Mouse (Mus musculus) stomach, embryonic 14.5 days (tissue): ENCODE results near the gene Abca6. TPM values are rescaled to one million over a fixed set of nuclear protein-coding genes. Genes with fewer than 3 reads are reported as not detected.

Experiments
- ATAC-seq: fragments of 200-750 bp; cut with Nextera tagmentation; 2 replicates; pipeline ENCODE4 v1.8.0; 2017; ENCODE audit warnings: low read depth, moderate TSS enrichment; ENCODE audit not compliant: insufficient number of reproducible peaks, insufficient read depth, low FRiP score
- H3K27ac ChIP-seq: fragments of 300-500 bp; sonication (generic); 2 replicates; pipeline ENCODE4 v1.5.1; 2014; ENCODE audit warnings: mild to moderate bottlenecking, low read length, moderate library complexity, mixed read lengths
- H3K27me3 ChIP-seq: fragments of 300-500 bp; sonication (generic); 2 replicates; pipeline ENCODE4 v1.6.1; 2014; ENCODE audit warnings: low read length, control low read depth, mixed read lengths; ENCODE audit not compliant: control insufficient read depth, insufficient read depth
- H3K36me3 ChIP-seq: fragments of 300-500 bp; sonication (generic); 2 replicates; pipeline ENCODE4 v1.6.1; 2014; ENCODE audit warnings: mild to moderate bottlenecking, control low read depth, low read length, moderate library complexity, mixed read lengths; ENCODE audit not compliant: control insufficient read depth, insufficient read depth
- H3K4me1 ChIP-seq: fragments of 300-500 bp; sonication (generic); 2 replicates; pipeline ENCODE4 v1.6.1; 2014; ENCODE audit warnings: low read length, control low read depth, mixed read lengths; ENCODE audit not compliant: control insufficient read depth, insufficient read depth
- H3K4me2 ChIP-seq: fragments of 300-500 bp; sonication (generic); replicated peaks from 2 replicates; pipeline ENCODE4 v1.6.1; 2014; ENCODE audit warnings: low read depth, low read length, control low read depth
- H3K4me3 ChIP-seq: fragments of 300-500 bp; sonication (generic); 2 replicates; pipeline ENCODE4 v1.5.1; 2014; ENCODE audit warnings: low read depth, low read length, control low read depth
- H3K9ac ChIP-seq: fragments of 300-500 bp; sonication (generic); replicated peaks from 2 replicates; pipeline ENCODE4 v1.6.1; 2014; ENCODE audit warnings: low read depth, mild to moderate bottlenecking, control low read depth, low read length, moderate library complexity, mixed read lengths
- H3K9me3 ChIP-seq: fragments of 300-500 bp; sonication (generic); 2 replicates; pipeline ENCODE4 v1.6.1; 2016; ENCODE audit warnings: low read depth, low read length, control low read depth; ENCODE audit not compliant: control insufficient read depth
- WGBS: fragments of 180-500 bp; shearing (Covaris S2); extraction: QIAGEN DNeasy Blood & Tissue Kit; methylation state at CpG from one replicate; pipeline ENCODE4 v1.1.7; 2014; 5-methylcytosine and 5-hydroxymethylcytosine counted together
- polyA plus RNA-seq: library from polyadenylated mRNA; unstranded; fragments of >200 nt; fragmentation: Nextera tagmentation; extraction: Ambion mirVana; gene quantifications from 2 replicates; pipeline ENCODE4 v1.2.1, GENCODE M21; 2014

The Abca6 gene
- polyA plus RNA-seq: 0.95 and 1.1 TPM in 2 replicates

DNA sequence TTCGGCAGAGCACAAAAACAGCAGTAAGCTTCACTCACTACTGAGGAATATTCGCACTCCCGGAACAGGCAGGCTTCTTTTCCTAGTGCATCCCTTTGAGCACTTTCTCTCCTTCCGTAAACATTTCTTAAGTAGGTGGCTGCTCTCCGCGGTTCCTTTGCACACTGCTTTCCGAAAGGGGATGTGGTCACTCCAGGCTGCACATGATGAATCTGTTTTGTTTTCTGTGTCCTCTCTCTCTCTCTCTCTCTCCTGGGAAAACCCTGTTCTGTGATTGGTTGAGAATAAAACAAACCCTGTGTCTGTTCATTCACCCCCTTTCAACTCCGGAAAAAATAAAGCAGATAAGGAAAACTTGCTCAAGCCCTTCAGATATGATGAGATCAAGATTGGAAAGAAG lies at the start of gene Abca6:
Gene Abca6 (minus strand): TSS at position 243 of the 400 bp plus-strand sequence.
- Histone ChIP-seq H3K27ac (no peak within 1 kb of the TSS), H3K36me3 (no peaks in the 10 kb centered on the region), H3K9ac (no peak within 1 kb of the TSS), H3K9me3 (no peaks in the 10 kb centered on the region), H3K4me1 (no peaks in the 10 kb centered on the region), H3K27me3 (no peaks in the 10 kb centered on the region), H3K4me3 (peak within 1 kb of the TSS; percentile 13; the same call in 1 of the 2 replicates), H3K4me2 (peak within 1 kb of the TSS; percentile 15)
- ATAC-seq: no peak
- WGBS: 9% methylated on average over 8 of the region's 8 CpGs

DNA sequence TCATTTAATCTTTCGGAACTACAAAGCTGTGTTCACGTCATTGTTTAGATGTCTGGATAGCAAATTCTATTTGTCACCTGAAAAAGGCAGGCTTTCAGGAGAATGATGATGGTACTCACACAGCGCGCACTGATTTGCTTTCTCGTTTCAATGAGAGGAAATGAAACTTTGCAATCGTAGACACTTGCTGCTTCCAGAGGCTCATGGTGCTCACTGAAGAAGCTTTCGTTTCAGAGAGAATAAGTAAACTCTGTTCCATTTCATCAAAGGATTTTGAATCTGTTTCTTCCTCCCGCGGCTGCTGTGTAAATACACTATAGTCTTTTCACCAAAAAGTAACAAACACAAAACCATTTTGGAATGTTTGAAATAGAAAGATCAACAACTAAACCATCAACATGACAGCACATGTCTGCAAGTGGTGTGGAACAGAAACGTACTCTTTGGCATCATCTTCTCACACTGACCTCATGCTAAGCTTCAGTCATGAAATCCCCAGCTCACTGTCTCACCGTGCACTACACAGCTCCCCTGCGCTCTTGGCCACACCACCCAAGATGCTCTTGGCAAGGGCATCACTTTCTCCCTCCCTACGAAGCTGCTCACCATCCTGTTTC lies 46.4 kb upstream of the Abca6 start:
- H3K9me3 ChIP-seq: no peaks in the 10 kb centered on the region
- no peak overlapping the region for H3K4me3 ChIP-seq
- no peaks in the 10 kb centered on the region for H3K27me3 ChIP-seq
- ATAC-seq: no peak
- 73% methylated on average over 13 of the region's 13 CpGs for WGBS
- no peaks in the 10 kb centered on the region for H3K4me1 ChIP-seq
- no peak overlapping the region for H3K4me2 ChIP-seq
- no peaks in the 10 kb centered on the region for H3K36me3 ChIP-seq
- no peak overlapping the region for H3K9ac ChIP-seq
- H3K27ac ChIP-seq: no peak overlapping the region

DNA sequence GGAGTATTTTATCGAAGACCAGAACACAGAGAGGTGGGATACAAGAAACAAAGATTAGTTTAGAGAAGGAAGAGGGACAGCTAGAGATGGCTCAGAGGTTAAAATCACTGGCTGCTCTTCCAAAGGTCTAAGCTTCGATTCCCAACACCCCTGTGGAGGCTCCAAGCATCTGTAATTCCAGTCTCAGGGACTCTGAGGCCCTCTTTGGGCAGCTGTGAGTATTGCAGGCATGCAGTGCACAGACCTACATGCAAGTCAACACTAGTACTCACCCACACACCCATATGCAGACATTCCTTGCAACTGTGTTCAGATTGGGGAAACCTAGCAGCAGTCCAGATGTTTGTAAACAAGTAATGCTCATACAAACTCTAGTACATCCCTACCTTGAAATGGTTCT lies 39.0 kb upstream of the Abca6 start:
- Histone ChIP-seq H3K36me3 (no peaks in the 10 kb centered on the region), H3K27me3 (no peaks in the 10 kb centered on the region), H3K4me2 (no peak overlapping the region), H3K9me3 (no peaks in the 10 kb centered on the region), H3K27ac (no peak overlapping the region), H3K4me1 (no peaks in the 10 kb centered on the region), H3K9ac (no peak overlapping the region), H3K4me3 (no peak overlapping the region)
- WGBS: 80% methylated on average over 2 of the region's 2 CpGs
- no peak for ATAC-seq

DNA sequence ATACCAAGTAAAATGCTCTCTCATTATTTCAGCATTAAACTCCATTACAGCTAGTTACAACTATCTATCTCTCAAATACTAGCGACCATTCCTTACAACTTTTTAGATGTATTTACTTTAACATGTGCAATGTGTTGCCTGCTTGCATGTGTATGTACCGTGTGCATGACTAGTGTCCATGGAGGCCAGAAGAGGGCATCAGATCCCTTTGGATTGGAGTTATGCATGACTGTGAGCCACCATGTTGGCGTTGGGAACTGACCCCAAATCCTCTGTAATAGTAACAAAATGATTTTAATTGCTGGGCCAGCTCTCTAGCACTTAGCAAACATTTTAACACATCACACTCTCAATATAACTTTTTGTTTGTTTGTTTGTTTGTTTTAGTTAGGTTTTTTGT lies 36.8 kb upstream of the Abca6 start:
- no peaks in the 10 kb centered on the region for H3K36me3 ChIP-seq
- H3K4me1 ChIP-seq: no peaks in the 10 kb centered on the region
- WGBS: 78% methylated on average over 3 of the region's 3 CpGs
- H3K9ac ChIP-seq: no peak overlapping the region
- no peaks in the 10 kb centered on the region for H3K9me3 ChIP-seq
- no peak overlapping the region for H3K4me3 ChIP-seq
- H3K27ac ChIP-seq: no peak overlapping the region
- ATAC-seq: no peak
- H3K27me3 ChIP-seq: no peaks in the 10 kb centered on the region
- H3K4me2 ChIP-seq: no peak overlapping the region

DNA sequence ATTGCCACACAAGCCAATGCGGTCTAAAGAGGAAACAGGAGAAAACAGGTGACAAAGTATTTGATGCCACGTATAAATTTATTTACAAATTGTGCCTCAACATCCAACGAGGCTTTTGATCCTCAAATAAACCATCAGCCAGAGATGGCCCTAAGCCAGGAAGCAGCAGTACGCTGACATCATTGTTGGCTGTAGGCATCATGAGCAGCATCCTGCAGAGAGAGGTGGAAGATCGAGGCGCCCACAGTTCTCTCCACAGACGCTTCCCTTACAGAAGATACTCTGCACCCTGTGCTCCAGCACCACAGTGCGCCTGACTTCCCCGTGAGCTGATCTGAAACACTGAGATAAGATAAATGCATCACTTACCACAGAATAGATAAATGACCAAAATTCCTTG lies 36.1 kb upstream of the Abca6 start:
- no peak overlapping the region for H3K27ac ChIP-seq
- no peak for ATAC-seq
- H3K4me1 ChIP-seq: no peaks in the 10 kb centered on the region
- H3K27me3 ChIP-seq: no peaks in the 10 kb centered on the region
- no peaks in the 10 kb centered on the region for H3K36me3 ChIP-seq
- no peak overlapping the region for H3K4me3 ChIP-seq
- H3K9me3 ChIP-seq: no peaks in the 10 kb centered on the region
- H3K9ac ChIP-seq: no peak overlapping the region
- no peak overlapping the region for H3K4me2 ChIP-seq
- 52% methylated on average over 9 of the region's 9 CpGs for WGBS

DNA sequence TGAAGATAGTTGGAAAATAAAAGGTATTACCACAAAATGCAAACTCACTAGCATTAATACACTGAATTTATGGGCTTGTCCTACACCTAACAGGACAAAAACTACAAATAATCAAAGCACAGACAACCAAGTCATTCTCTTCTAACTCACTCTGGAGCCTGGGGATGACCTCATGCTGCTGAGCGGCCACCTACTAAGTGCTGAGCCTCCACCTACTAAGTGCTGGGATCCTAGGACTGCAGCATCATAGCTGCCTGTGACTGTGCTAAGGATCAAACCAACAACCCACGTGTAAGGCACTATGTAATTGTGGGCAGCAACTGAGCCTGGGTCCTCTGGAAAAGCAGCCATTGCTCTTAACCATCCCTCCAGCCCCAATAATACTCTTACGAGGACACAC lies 34.8 kb upstream of the Abca6 start:
- Histone ChIP-seq H3K9me3 (no peaks in the 10 kb centered on the region), H3K4me1 (no peaks in the 10 kb centered on the region), H3K9ac (no peak overlapping the region), H3K36me3 (no peaks in the 10 kb centered on the region), H3K4me2 (no peak overlapping the region), H3K4me3 (no peak overlapping the region), H3K27ac (no peak overlapping the region), H3K27me3 (no peaks in the 10 kb centered on the region)
- no peak for ATAC-seq
- 81% methylated on average over 3 of the region's 3 CpGs for WGBS

DNA sequence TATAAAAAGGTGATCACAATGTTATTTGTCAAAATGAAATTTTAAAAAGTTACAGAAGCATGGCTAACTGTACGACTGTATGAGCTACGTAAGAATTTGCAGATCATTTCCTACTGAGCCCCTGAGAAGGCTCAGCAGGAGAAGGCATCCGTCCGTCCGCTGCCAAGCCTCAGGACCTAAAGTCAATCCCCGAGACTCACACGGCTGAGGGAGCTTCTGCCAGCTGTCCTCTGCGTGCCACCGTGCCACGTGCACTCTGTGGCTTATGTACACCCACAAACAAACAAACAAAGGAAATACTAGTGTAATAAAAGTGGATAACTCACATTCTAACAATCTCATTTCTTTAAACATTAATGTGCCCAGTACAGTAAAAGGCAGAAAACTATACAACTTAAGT lies 33.3 kb upstream of the Abca6 start:
- H3K36me3 ChIP-seq: no peaks in the 10 kb centered on the region
- H3K9me3 ChIP-seq: no peaks in the 10 kb centered on the region
- no peaks in the 10 kb centered on the region for H3K27me3 ChIP-seq
- H3K9ac ChIP-seq: no peak overlapping the region
- no peak overlapping the region for H3K27ac ChIP-seq
- H3K4me1 ChIP-seq: no peaks in the 10 kb centered on the region
- no peak for ATAC-seq
- 74% methylated on average over 10 of the region's 10 CpGs for WGBS
- H3K4me3 ChIP-seq: no peak overlapping the region
- no peak overlapping the region for H3K4me2 ChIP-seq

DNA sequence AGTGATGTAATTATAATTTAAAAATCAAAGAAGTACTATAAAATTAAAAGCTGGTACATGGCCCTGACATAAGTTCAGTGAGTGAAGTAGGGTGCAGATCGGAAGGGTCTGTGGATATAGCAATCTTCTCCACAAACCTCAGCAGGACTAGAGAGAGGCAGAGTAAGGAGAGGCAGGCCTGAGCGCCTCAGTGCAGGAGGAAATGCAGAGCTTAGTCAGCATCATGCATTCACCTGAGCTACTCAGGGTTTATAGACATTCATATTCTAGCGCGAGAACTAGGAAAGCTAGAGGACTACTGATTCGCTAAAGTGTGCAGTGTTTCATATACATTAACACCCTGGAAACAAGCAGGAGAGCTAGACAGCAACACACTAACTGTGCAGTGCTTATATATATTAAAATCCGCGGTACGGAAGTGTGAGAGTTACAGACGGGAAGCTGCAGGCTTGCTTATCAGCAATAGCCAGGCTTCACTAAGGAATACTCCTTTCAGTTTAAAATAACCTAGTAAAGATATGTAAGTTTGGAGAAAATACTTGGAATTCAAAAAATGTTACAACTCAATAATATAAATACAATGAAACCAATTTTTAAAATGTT lies 32.7 kb upstream of the Abca6 start:
- no peak overlapping the region for H3K4me2 ChIP-seq
- H3K36me3 ChIP-seq: no peaks in the 10 kb centered on the region
- 81% methylated on average over 9 of the region's 9 CpGs for WGBS
- H3K9ac ChIP-seq: no peak overlapping the region
- no peaks in the 10 kb centered on the region for H3K9me3 ChIP-seq
- no peaks in the 10 kb centered on the region for H3K27me3 ChIP-seq
- no peaks in the 10 kb centered on the region for H3K4me1 ChIP-seq
- H3K27ac ChIP-seq: no peak overlapping the region
- H3K4me3 ChIP-seq: no peak overlapping the region
- ATAC-seq: no peak

DNA sequence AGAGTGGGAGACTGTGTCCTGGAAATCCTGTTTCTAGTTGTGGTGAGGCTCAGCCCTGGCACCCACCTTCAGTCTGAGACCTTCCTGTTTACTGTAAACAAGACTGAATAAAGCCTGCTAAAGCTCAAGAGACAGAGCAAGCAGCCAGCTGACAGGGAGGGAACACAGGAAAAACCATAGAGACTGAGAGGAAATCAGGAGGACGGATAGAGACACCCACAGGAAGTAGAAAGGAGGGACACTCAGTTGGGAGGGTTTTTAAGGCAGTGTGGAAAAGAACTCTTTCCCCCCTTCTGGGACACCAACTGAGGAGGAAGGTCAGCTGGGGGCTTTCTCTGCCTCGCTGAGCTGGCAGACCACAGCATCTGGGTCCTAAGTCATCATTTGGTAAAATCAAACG lies 23.2 kb upstream of the Abca6 start:
- Histone ChIP-seq H3K9me3 (no peaks in the 10 kb centered on the region), H3K4me3 (no peak overlapping the region), H3K36me3 (no peaks in the 10 kb centered on the region), H3K4me2 (no peak overlapping the region), H3K27ac (no peak overlapping the region), H3K27me3 (no peaks in the 10 kb centered on the region), H3K9ac (no peak overlapping the region; the same call in 1 of the 2 replicates), H3K4me1 (no peaks in the 10 kb centered on the region)
- ATAC-seq: no peak
- 69% methylated on average over 3 of the region's 3 CpGs for WGBS
